Mouse (Mus musculus): ENCODE results near the gene Tmem259.

- TF ChIP-seq CTCF (conservative IDR thresholded peaks at IDR 0.05; ENCODE audit: low read length) (no peak), NANOG (IDR thresholded peaks at IDR 0.05; ENCODE audit: borderline replicate concordance, low read length) (no peak)
Measured at GRCm38 (mm10) chr10:79931797-79932196, 52.3 kb downstream of the Tmem259 start.
